Mouse (Mus musculus) cerebellum, postnatal 25 days (tissue): Measurements from ENCODE around the gene Gngt2.

Experiments used
- DNase-seq, 2 experiments: peaks; one replicate each; pipeline ENCODE4 v3.0.0; 2021; ENCODE audit warnings: mixed read lengths in 2 of 2

The Gngt2 gene

GRCm38 (mm10) chr11:95837059-95837458 is at the start of gene Gngt2:
Gngt2 (plus strand) TSS chr11:95837216.
- peak; percentile 53 to 78 for DNase-seq

- no peak for DNase-seq
Observed at GRCm38 (mm10) chr11:95789451-95789891, 47.5 kb upstream of the Gngt2 start.

GRCm38 (mm10) chr11:95791787-95792186 is 45.2 kb upstream of the Gngt2 start:
- peak; percentile 53 to 65 for DNase-seq

GRCm38 (mm10) chr11:95792950-95793509 is 44.0 kb upstream of the Gngt2 start:
- no peak for DNase-seq

GRCm38 (mm10) chr11:95794201-95794600 is 42.8 kb upstream of the Gngt2 start:
- DNase-seq: no peak

DNA sequence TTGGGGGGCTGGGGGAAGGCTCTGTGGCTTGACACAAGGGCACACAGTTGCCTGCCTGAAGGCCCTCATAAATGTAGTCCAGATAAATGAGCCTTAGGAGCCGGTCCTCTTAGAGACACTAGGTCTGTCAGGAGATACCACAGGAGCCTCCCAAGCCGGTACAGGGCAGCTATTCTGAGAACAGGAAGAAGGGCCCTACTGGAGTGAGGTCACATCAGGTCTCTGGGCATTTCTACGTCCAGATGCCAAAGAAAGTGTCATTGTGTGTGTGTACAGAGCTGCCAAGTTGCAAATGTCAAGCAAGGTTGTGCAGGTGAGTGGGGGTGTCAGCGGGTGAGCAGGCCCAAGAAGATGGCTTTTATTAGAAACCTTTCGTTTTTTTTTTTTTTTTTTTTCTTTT is 41.4 kb upstream of the Gngt2 start:
- DNase-seq: no peak

DNA sequence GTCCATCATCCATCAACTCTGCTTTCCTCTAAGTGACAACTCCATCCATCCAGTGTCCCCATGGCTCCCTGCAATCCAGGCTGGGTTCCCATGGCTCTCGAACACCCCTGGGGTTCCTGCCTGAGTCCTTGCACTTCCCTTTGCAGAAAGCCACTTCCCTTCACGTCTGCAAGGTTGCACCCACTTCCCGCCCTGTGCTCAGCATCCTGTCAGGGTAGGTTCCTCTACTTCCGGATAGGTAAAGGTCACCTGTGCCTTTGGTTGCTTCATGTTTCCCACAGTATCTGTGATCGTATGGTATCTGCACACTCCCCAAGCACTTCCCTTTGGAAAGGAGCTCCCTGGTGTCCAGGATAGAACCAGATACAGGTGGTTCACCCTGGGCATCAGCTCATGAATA is 32.0 kb upstream of the Gngt2 start:
- DNase-seq: no peak

DNA sequence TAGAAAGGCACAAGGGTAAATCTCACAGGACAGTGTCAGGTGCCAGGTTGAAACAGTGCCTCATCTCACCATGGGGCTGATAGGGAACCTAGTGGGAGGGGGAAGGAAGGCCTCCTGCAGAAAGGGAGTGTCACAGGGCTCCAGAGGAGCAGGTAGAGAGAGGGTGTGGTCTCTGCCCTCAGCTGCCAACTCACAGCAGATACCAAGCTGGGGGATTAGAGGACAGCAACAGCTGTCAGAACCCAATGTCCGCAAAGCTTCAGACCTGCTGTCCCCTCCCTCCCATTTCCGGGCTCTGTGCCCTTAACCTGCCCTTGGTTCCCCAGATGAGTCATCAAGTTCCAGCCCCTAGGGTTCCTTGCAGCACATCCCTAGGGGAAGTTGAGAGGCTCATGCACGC is 31.5 kb upstream of the Gngt2 start:
- DNase-seq: no peak

DNA sequence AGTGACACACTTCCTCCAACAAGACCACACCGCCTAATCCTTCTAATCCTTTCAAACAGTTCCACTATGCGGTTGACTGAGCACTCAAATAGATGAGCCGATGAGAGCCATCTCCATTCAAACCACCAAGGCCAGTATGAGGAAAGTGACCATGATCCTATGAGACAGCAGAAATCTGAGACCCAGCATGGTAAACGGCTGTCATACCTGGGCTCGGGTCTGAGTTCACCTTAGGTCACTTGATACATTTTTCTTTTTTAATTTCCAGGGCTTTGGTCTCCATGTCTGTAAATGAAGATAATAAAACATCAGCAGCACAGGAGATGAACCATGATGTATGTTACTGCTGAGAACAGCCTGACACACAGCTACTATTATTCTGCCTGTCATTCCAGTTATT is 29.1 kb upstream of the Gngt2 start:
- no peak for DNase-seq

- DNase-seq: no peak
Observed at GRCm38 (mm10) chr11:95808448-95809011, 28.5 kb upstream of the Gngt2 start.

- DNase-seq: no peak
Observed at GRCm38 (mm10) chr11:95809603-95810002, 27.4 kb upstream of the Gngt2 start.

- DNase-seq: no peak
Observed at GRCm38 (mm10) chr11:95810828-95811227, 26.2 kb upstream of the Gngt2 start.

DNA sequence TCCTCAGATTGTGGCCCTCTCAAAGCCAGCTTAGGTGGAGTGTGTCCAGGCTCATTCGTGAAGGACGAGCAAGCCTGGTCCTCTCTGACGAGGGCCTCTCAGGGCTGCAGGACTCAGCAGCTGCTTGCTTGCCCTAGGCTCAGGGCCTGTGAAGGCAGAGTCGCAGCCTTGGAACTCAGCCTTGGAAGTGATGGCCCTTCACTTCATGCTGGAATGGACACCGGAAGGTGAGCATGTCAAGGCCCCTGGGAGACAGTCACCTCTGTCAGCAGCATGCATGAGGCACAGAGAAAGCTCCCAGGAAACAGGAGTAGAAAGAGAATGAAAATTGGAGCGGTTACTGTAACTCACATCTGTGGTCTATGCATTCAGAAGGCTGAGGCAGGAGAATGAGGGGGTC is 25.3 kb upstream of the Gngt2 start:
- no peak for DNase-seq

DNA sequence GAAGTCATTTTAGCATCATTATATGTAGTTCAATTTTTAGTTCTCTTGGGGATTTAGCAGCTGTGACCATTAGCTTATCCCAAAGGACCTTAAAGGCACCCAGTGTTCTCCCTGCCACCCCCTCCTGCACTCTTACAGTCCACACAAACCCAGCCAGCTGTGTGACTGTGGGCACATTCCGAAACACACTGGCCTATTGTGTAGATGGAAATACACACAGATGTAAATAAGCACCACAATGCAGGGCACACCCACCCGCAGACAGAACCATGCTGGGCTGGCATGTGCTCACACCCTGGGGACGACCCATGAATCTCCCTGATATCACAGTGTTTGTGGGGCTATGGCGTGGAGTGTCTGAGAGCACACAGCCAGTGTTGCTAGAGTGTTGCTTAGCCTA is 24.8 kb upstream of the Gngt2 start:
- DNase-seq: no peak

- no peak for DNase-seq
Observed at GRCm38 (mm10) chr11:95814101-95814500, 22.9 kb upstream of the Gngt2 start.

GRCm38 (mm10) chr11:95814857-95815256 is 22.2 kb upstream of the Gngt2 start:
- DNase-seq: no peak

- DNase-seq: no peak
Observed at GRCm38 (mm10) chr11:95815412-95815811, 21.6 kb upstream of the Gngt2 start.

DNA sequence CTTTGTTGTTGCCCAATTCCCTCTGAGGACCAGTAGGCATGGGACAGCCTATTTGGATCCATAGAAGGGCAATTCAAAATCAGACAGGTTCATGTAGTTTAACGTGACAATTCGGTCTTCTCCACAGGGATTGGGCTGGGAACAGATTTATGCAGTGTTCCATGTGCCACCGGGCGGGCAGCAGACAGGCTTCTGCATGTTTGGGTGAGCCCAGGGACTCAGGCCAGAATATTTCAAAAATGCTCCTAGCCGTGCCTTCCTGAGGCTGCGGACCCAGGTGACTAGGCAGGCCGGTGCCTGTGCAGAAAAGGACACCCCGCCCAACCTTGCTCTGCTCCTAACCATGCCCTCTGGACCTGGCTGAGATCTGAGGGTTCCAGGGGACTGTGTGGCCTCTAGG is 17.9 kb upstream of the Gngt2 start:
- DNase-seq: no peak

DNA sequence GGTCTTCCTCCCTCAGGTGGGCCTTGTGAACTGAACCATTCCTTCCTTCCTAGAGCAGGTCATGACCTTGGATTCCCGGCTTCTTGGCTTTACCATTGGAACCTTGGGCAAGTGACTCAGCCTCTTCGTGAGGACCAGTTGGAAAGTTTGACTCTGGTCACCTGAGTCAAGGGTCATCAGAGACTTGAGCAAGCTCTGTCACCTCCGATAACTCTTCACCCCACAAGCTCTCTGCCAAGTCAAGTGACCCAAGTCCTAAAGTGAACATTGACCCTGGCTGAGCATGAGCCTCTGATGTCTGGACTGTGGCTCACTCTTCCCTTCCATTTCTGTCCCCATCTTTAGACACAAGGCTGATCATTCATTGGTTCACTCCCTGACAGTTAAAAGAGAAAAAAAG is 15.5 kb upstream of the Gngt2 start:
- DNase-seq: no peak

GRCm38 (mm10) chr11:95822437-95822836 is 14.6 kb upstream of the Gngt2 start:
- no peak for DNase-seq

- DNase-seq: peak; percentile 94 to 97
Observed at GRCm38 (mm10) chr11:95824071-95824876, 12.7 kb upstream of the Gngt2 start, which contains the start of gene Phospho1. Phospho1 (plus strand) TSS chr11:95824499.

DNA sequence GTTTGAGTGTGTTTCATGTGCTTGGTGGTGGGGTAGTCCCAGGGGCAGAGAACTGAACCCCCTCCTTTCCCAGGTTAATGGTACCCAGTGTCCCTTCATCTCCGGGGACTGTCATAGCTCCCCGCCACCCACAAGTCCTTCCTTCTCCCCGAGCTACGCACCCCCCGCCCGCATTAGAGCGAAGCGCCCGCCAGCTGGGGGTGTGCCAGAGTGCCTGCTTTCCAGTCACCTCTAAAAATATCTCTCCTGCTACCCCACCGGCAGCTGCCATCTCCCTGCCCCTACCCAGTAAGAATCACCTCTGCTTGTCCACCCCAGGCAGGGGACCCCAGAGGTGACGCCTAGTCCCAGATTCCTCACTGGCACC is 12.2 kb upstream of the Gngt2 start:
- peak; percentile 83 to 91 for DNase-seq

GRCm38 (mm10) chr11:95825625-95826024 is 11.4 kb upstream of the Gngt2 start:
- no peak for DNase-seq
